Mouse (Mus musculus) mature B cell (primary cell): ENCODE measurements around the gene Tbx20.

Source experiments
- in situ Hi-C: fragments of 300-500 bp; cut with MboI; formaldehyde crosslinking; loops from 2 replicates; pipeline ENCODE4 v1.14.3; 2019

The Tbx20 gene

GRCm38 (mm10) chr9:24769611-24770010 is 4.5 kb downstream of the Tbx20 start:
- in situ Hi-C loops, result no loop called here

- in situ Hi-C loops, result no loop called here
Observed at GRCm38 (mm10) chr9:24767056-24767455, 7.0 kb downstream of the Tbx20 start.

GRCm38 (mm10) chr9:24765572-24765971 is 8.5 kb downstream of the Tbx20 start:
- in situ Hi-C loops, result no loop called here

GRCm38 (mm10) chr9:24760461-24760860 is 13.6 kb downstream of the Tbx20 start:
- in situ Hi-C loops, result no loop called here

GRCm38 (mm10) chr9:24744958-24745357 is 29.1 kb downstream of the Tbx20 start:
- in situ Hi-C loops, result no loop called here

GRCm38 (mm10) chr9:24701246-24701645 is 72.9 kb downstream of the Tbx20 start:
- in situ Hi-C loops, result no loop called here

- in situ Hi-C loops, result no loop called here
Observed at GRCm38 (mm10) chr9:24696405-24696778, 77.7 kb downstream of the Tbx20 start.

- in situ Hi-C loops, result no loop called here
Observed at GRCm38 (mm10) chr9:24695700-24696404, 78.3 kb downstream of the Tbx20 start, which contains the start of gene Dpy19l2. Gene Dpy19l2 (minus strand): TSS chr9:24696293.
